Mouse (Mus musculus) CH12.LX (cell line): ENCODE measurements around the gene Col18a1. TPM values are rescaled to one million over a fixed set of nuclear protein-coding genes. Genes with fewer than 3 reads are reported as not detected.
"Not testable (repeated sequence)": the region's sequence is repeated elsewhere in the genome, so short reads cannot be mapped to it uniquely, and the experiment has no call there.

ENCODE experiments used
- DNase-seq: peaks from one replicate; pipeline ENCODE4 v3.0.0-alpha.2; 2013; ENCODE audit errors: extremely low read depth
- H3K27ac ChIP-seq: 2 replicates; pipeline ENCODE4 v1.5.1; 2012; ENCODE audit warnings: low read depth, mild to moderate bottlenecking, control low read depth, moderate library complexity; ENCODE audit not compliant: insufficient read depth
- H3K27me3 ChIP-seq: replicated peaks from 2 replicates; pipeline ENCODE3; 2012; ENCODE audit warnings: inconsistent platforms
- H3K36me3 ChIP-seq, 2 experiments: replicated peaks in 1 of 2; 2 replicates each; pipeline versions ENCODE3 to v1.6.1; 2012; ENCODE audit warnings: inconsistent platforms in 1 of 2, low read length in 1 of 2, mild to moderate bottlenecking in 1 of 2, mixed read lengths in 1 of 2, moderate library complexity in 1 of 2; ENCODE audit not compliant: control insufficient read depth in 1 of 2, insufficient read depth in 1 of 2
- H3K4me1 ChIP-seq, 2 experiments: 2 replicates each; pipeline ENCODE4 v1.6.1; 2012; ENCODE audit warnings: inconsistent platforms in 1 of 2, moderate library complexity in 1 of 2; ENCODE audit not compliant: insufficient read depth in 2 of 2, control insufficient read depth in 1 of 2
- H3K4me2 ChIP-seq: 2 replicates; pipeline ENCODE4 v1.6.1; 2012; ENCODE audit warnings: low read depth, mild to moderate bottlenecking, control low read depth; ENCODE audit not compliant: poor library complexity, insufficient read depth, severe bottlenecking
- H3K4me3 ChIP-seq, 3 experiments: fragments of 150-350 bp in 1 of 3; sonication (generic) in 1 of 3; replicated peaks in 1 of 3; 2 replicates each; pipeline versions ENCODE3 to v1.5.1; 2011 to 2012; ENCODE audit warnings: low read depth in 2 of 3, low read length in 2 of 3, mild to moderate bottlenecking in 2 of 3, moderate library complexity in 2 of 3, control low read depth in 1 of 3, improper control_type of control experiment in 1 of 3, inconsistent platforms in 1 of 3, mixed read lengths in 1 of 3; ENCODE audit not compliant: poor library complexity in 1 of 3
- H3K79me2 ChIP-seq: replicated peaks from 2 replicates; pipeline ENCODE4 v1.6.1; 2012; ENCODE audit warnings: mild to moderate bottlenecking, moderate library complexity; ENCODE audit not compliant: control insufficient read depth, poor library complexity, insufficient read depth, severe bottlenecking; ENCODE audit errors: extremely low read depth
- H3K9ac ChIP-seq: 2 replicates; pipeline ENCODE4 v1.6.1; 2012; ENCODE audit warnings: low read depth, mild to moderate bottlenecking, control low read depth, moderate library complexity; ENCODE audit not compliant: insufficient read depth
- H3K9me3 ChIP-seq: replicated peaks from 2 replicates; pipeline ENCODE3; 2012; ENCODE audit warnings: low read length, inconsistent platforms, mixed read lengths
- CHD2 ChIP-seq: IDR thresholded peaks from 2 replicates; pipeline ENCODE4 v1.6.1; 2011; ENCODE audit warnings: low read length, improper control_type of control experiment
- CTCF ChIP-seq, 2 experiments: IDR thresholded peaks in 1 of 2; conservative IDR thresholded peaks in 1 of 2; 2 replicates each; pipeline ENCODE4 v1.5.1; 2011 to 2012; ENCODE audit warnings: low read depth in 2 of 2, low read length in 2 of 2, improper control_type of control experiment in 1 of 2, inconsistent platforms in 1 of 2, mild to moderate bottlenecking in 1 of 2, moderate library complexity in 1 of 2
- E2F4 ChIP-seq: IDR thresholded peaks from 2 replicates; pipeline ENCODE4 v1.6.1; 2011; ENCODE audit warnings: low read depth, low read length, improper control_type of control experiment; ENCODE audit not compliant: insufficient replicate concordance
- ELF1 ChIP-seq: IDR thresholded peaks from 2 replicates; pipeline ENCODE4 v1.6.1; 2014; ENCODE audit warnings: low read depth, mild to moderate bottlenecking, inconsistent platforms, low read length, improper control_type of control experiment
- ETS1 ChIP-seq: conservative IDR thresholded peaks from 2 replicates; pipeline ENCODE4 v1.6.1; 2012; ENCODE audit warnings: low read depth, mild to moderate bottlenecking, inconsistent platforms, low read length, improper control_type of control experiment, moderate library complexity
- JUN ChIP-seq: IDR thresholded peaks from 2 replicates; pipeline ENCODE4 v1.6.1; 2011; ENCODE audit warnings: low read depth, mild to moderate bottlenecking, low read length, improper control_type of control experiment, moderate library complexity; ENCODE audit not compliant: insufficient read depth
- JUND ChIP-seq: conservative IDR thresholded peaks from 2 replicates; pipeline ENCODE4 v1.6.1; 2011; ENCODE audit warnings: low read depth, low read length, improper control_type of control experiment
- MEF2A ChIP-seq: IDR thresholded peaks from 2 replicates; pipeline ENCODE4 v1.6.1; 2014; ENCODE audit warnings: low read depth, mild to moderate bottlenecking, inconsistent platforms, low read length, improper control_type of control experiment, borderline replicate concordance
- MXI1 ChIP-seq: IDR thresholded peaks from 2 replicates; pipeline ENCODE4 v1.6.1; 2011; ENCODE audit warnings: mild to moderate bottlenecking, low read depth, low read length, improper control_type of control experiment
- NRF1 ChIP-seq: IDR thresholded peaks from 2 replicates; pipeline ENCODE4 v1.6.1; 2014; ENCODE audit warnings: low read depth, mild to moderate bottlenecking, inconsistent platforms, low read length, improper control_type of control experiment, moderate library complexity
- PAX5 ChIP-seq: IDR thresholded peaks from 2 replicates; pipeline ENCODE4 v1.6.1; 2012; ENCODE audit warnings: low read length, inconsistent platforms, mixed read lengths
- POLR2A ChIP-seq: IDR thresholded peaks from 2 replicates; pipeline ENCODE4 v1.6.1; 2011; ENCODE audit warnings: low read depth, mild to moderate bottlenecking, improper control_type of control experiment, low read length
- POLR2AphosphoS2 ChIP-seq: IDR thresholded peaks from 2 replicates; pipeline ENCODE4 v1.6.1; 2011; ENCODE audit warnings: low read depth, low read length, improper control_type of control experiment
- TBP ChIP-seq: conservative IDR thresholded peaks from 2 replicates; pipeline ENCODE4 v1.6.1; 2011; ENCODE audit warnings: low read depth, low read length, improper control_type of control experiment
- UBTF ChIP-seq: IDR thresholded peaks from 2 replicates; pipeline ENCODE4 v1.6.1; 2012; ENCODE audit warnings: low read depth, mild to moderate bottlenecking, inconsistent platforms, low read length, improper control_type of control experiment, moderate library complexity
- USF2 ChIP-seq: conservative IDR thresholded peaks from 2 replicates; pipeline ENCODE4 v1.6.1; 2011; ENCODE audit warnings: low read depth, low read length, improper control_type of control experiment
- ZNF384 ChIP-seq: IDR thresholded peaks from 2 replicates; pipeline ENCODE4 v1.6.1; 2012; ENCODE audit warnings: low read depth, low read length, improper control_type of control experiment, inconsistent platforms
- dilution Hi-C: fragments of 300-500 bp; cut with MboI; formaldehyde crosslinking; loops from 2 replicates; pipeline ENCODE4 v1.14.3; 2020; ENCODE audit warnings: low sequenced_read_pairs; ENCODE audit not compliant: extremely low pct_unique_long_range_greater_than_20kb, extremely low pct_ligation_motif_present
- in situ Hi-C: fragments of 300-500 bp; cut with MboI; formaldehyde crosslinking; loops from 3 replicates; pipeline ENCODE4 v1.14.3; 2019; ENCODE audit warnings: low sequenced_read_pairs, low pct_ligation_motif_present, low pct_unique_long_range_greater_than_20kb, mixed read lengths
- polyA plus RNA-seq: library from polyadenylated mRNA; unstranded; fragments of >175 nt; gene quantifications from 2 replicates; pipeline ENCODE4 v1.2.1, GENCODE M21; 2012; ENCODE audit warnings: low read depth; ENCODE audit not compliant: insufficient read length
- total RNA-seq, 2 experiments: library from RNA; depleted of rRNA; stranded (reverse); fragments of 300-350 nt in 1 of 2; fragments of >200 nt in 1 of 2; gene quantifications; 2 replicates each; pipeline ENCODE4 v1.2.3; 2012 to 2014

Col18a1 gene
- total and polyA plus RNA-seq, 3 experiments: 0.17 to 14.5 (median 1.7) TPM

- H3K36me3 ChIP-seq: no peaks in the 10 kb centered on the region
- H3K27ac ChIP-seq: no peak overlapping the region
- H3K4me2 ChIP-seq: no peak overlapping the region
Measured at GRCm38 (mm10) chr10:77136205-77136604, 30.1 kb downstream of the Col18a1 start.

GRCm38 (mm10) chr10:77135274-77135829 is 31.0 kb downstream of the Col18a1 start:
- no peak for DNase-seq
- dilution Hi-C loops (no loop called here), in situ Hi-C loops (loop anchor here (10.0 to 25.0 kb wide), 3 partner anchors 89 to 352 kb away; no protein-coding TSS in a partner anchor)
- TF ChIP-seq TBP (no peak), CTCF (conservative IDR thresholded peaks at IDR 0.05 in 1 of 2, IDR thresholded peaks at IDR 0.05 in 1 of 2; ENCODE audit: low read depth in 2 of 2, low read length in 2 of 2) (peak in 1 of 2 experiments; percentile 30; a peak in 2 of 4 replicates)
- no peaks in the 10 kb centered on the region for H3K79me2 ChIP-seq
- no peak overlapping the region for H3K9ac ChIP-seq
- H3K27me3 ChIP-seq: peaks cover 72% of the 10 kb centered on the region
- peaks cover 2% of the 10 kb centered on the region for H3K9me3 ChIP-seq
- no peak overlapping the region for H3K4me2 ChIP-seq
- no peaks in the 10 kb centered on the region for H3K36me3 ChIP-seq
- no peaks in the 10 kb centered on the region for H3K4me1 ChIP-seq
- H3K27ac ChIP-seq: no peak overlapping the region
- H3K4me3 ChIP-seq: no peak overlapping the region

More at GRCm38 (mm10) chr10:77136205-77136604, 30.1 kb downstream of the Col18a1 start:
- H3K4me1 ChIP-seq: no peaks in the 10 kb centered on the region
- in situ Hi-C loops (loop anchor here (10.0 to 25.0 kb wide), 3 partner anchors 89 to 351 kb away; no protein-coding TSS in a partner anchor), dilution Hi-C loops (no loop called here)
- H3K79me2 ChIP-seq: no peaks in the 10 kb centered on the region
- H3K4me3 ChIP-seq: no peak overlapping the region
- DNase-seq: no peak
- H3K27me3 ChIP-seq: peaks cover 75% of the 10 kb centered on the region
- no peak overlapping the region for H3K9ac ChIP-seq
- peaks cover 2% of the 10 kb centered on the region for H3K9me3 ChIP-seq
- TF ChIP-seq ELF1 (no peak), MXI1 (no peak), POLR2AphosphoS2 (no peak), NRF1 (no peak), UBTF (no peak), E2F4 (no peak), USF2 (no peak), JUND (no peak), PAX5 (no peak), CHD2 (no peak), MEF2A (no peak), ETS1 (no peak), ZNF384 (no peak), POLR2A (no peak), JUN (no peak), TBP (no peak)

- H3K27ac ChIP-seq, dilution Hi-C loops, H3K4me1 ChIP-seq, H3K4me3 ChIP-seq, H3K9me3 ChIP-seq, H3K9ac ChIP-seq, H3K4me2 ChIP-seq, DNase-seq, H3K79me2 ChIP-seq, H3K36me3 ChIP-seq: not testable (repeated sequence)
- in situ Hi-C loops: loop anchor here (5.0 to 25.0 kb wide), 4 partner anchors 90 to 353 kb away; no protein-coding TSS in a partner anchor
- peaks cover 69% of the 10 kb centered on the region for H3K27me3 ChIP-seq
Measured at GRCm38 (mm10) chr10:77134807-77135152, 31.6 kb downstream of the Col18a1 start.
